Comparison of ENCODE assay signal across 27 mouse cellular contexts in the genomic region with DNA sequence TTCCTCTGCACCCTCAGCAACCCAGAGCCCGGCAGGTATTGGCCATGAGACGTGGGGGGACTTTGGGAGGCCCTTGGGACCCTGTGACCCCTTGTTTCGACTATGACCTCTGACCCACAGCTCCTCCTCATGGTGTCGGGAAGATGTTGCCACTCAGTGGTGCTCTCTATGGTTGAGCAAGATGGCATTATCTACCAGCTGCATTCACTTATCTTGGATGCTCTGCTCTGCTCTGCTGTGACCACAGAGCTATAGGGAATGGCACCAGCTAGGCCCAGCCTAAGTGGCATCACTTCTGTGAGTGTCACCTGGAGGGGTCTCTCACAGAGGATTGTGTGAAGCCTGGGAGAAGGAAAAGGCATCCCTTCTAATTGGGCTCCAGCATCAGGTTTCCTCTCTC. TPM values are rescaled to one million over a fixed set of nuclear protein-coding genes. Genes with fewer than 3 reads are reported as not detected.
DNase-seq lines count a peak whose midpoint lies in the region; ATAC-seq lines count a peak whose summit lies in the region.
"Had no signal": no experiment of that assay in that cellular context is flagged by ENCODE, and none has a peak within 500 bp of the region (broad histone marks: within the 10 kb centered on the region; RNA-seq: fewer than 3 reads in every experiment).

No protein-coding gene starts in this region.

- H3K27ac ChIP-seq in midbrain, embryonic 11.5 days (ENCODE audit: low read depth, low read length): no peak overlapping the region
- H3K27ac ChIP-seq in midbrain, embryonic 16.5 days (ENCODE audit: low read length): no peak overlapping the region
- no peak overlapping the region for H3K27ac ChIP-seq in liver, embryonic 11.5 days (ENCODE audit: low read depth, low read length)
- H3K27ac ChIP-seq: embryonic facial prominence, embryonic 12.5 days; heart, embryonic 10.5 days had no signal

- no peak overlapping the region for H3K9ac ChIP-seq in midbrain, embryonic 11.5 days (ENCODE audit: low read length)
- H3K9ac ChIP-seq in midbrain, embryonic 16.5 days (ENCODE audit: low read depth, low read length): no peak overlapping the region
- H3K9ac ChIP-seq in liver, embryonic 11.5 days (ENCODE audit: low read depth, low read length): no peak overlapping the region
- H3K9ac ChIP-seq: embryonic facial prominence, embryonic 12.5 days; forebrain, postnatal 0 days had no signal

- no peak for ATAC-seq in midbrain, embryonic 11.5 days (ENCODE audit: low FRiP score)
- no peak for ATAC-seq in midbrain, embryonic 16.5 days
- peak; percentile 69 for ATAC-seq in liver, embryonic 11.5 days (replicated peaks; ENCODE audit: low FRiP score)
- ATAC-seq in megakaryocyte progenitor cell, adult 5-6 weeks (replicated peaks; ENCODE audit: poor library complexity): peak; percentile 70
- ATAC-seq: forebrain, postnatal 0 days had no signal

- no peaks in the 10 kb centered on the region for H3K4me1 ChIP-seq in midbrain, embryonic 11.5 days (ENCODE audit: control insufficient read depth, insufficient read depth, low read length)
- no peaks in the 10 kb centered on the region for H3K4me1 ChIP-seq in midbrain, embryonic 16.5 days (ENCODE audit: control insufficient read depth, insufficient read depth, low read length)
- peaks cover 6% of the 10 kb centered on the region; the same call in 1 of the 2 replicates for H3K4me1 ChIP-seq in liver, embryonic 11.5 days (replicated peaks; ENCODE audit: control insufficient read depth, insufficient read depth, low read length)
- H3K4me1 ChIP-seq: embryonic facial prominence, embryonic 12.5 days had no signal

- no peaks in the 10 kb centered on the region for H3K9me3 ChIP-seq in midbrain, embryonic 11.5 days (ENCODE audit: control insufficient read depth, low read length)
- H3K9me3 ChIP-seq in midbrain, embryonic 16.5 days (replicated peaks; ENCODE audit: control insufficient read depth, low read length, poor library complexity, severe bottlenecking): no peaks in the 10 kb centered on the region
- no peaks in the 10 kb centered on the region for H3K9me3 ChIP-seq in liver, embryonic 11.5 days (ENCODE audit: control insufficient read depth, low read length)
- H3K9me3 ChIP-seq: embryonic facial prominence, embryonic 12.5 days; heart, embryonic 10.5 days had no signal

- H3K36me3 ChIP-seq in midbrain, embryonic 11.5 days (ENCODE audit: control insufficient read depth, insufficient read depth, low read length): no peaks in the 10 kb centered on the region
- no peaks in the 10 kb centered on the region for H3K36me3 ChIP-seq in midbrain, embryonic 16.5 days (ENCODE audit: control insufficient read depth, insufficient read depth, low read length)
- H3K36me3 ChIP-seq in liver, embryonic 11.5 days (ENCODE audit: control insufficient read depth, insufficient read depth, low read length): no peaks in the 10 kb centered on the region
- H3K36me3 ChIP-seq: embryonic facial prominence, embryonic 12.5 days; heart, embryonic 10.5 days had no signal

- no peaks in the 10 kb centered on the region for H3K27me3 ChIP-seq in midbrain, embryonic 11.5 days (ENCODE audit: control insufficient read depth, insufficient read depth, low read length)
- H3K27me3 ChIP-seq in midbrain, embryonic 16.5 days (ENCODE audit: control insufficient read depth, insufficient read depth, low read depth, low read length): no peaks in the 10 kb centered on the region
- no peaks in the 10 kb centered on the region for H3K27me3 ChIP-seq in liver, embryonic 11.5 days (replicated peaks; ENCODE audit: control insufficient read depth, insufficient read depth, low read length)
- H3K27me3 ChIP-seq: CH12.LX; embryonic facial prominence, embryonic 12.5 days had no signal

- WGBS in midbrain, embryonic 11.5 days: 74% methylated on average over 4 of the region's 4 CpGs
- 78% methylated on average over 4 of the region's 4 CpGs for WGBS in midbrain, embryonic 16.5 days
- WGBS in liver, embryonic 11.5 days: 70% methylated on average over 4 of the region's 4 CpGs

- no peak overlapping the region for H3K4me2 ChIP-seq in midbrain, embryonic 11.5 days
- H3K4me2 ChIP-seq in midbrain, embryonic 16.5 days (ENCODE audit: low read length): no peak overlapping the region
- H3K4me2 ChIP-seq in liver, embryonic 11.5 days: peak overlapping the region; percentile 31
- H3K4me2 ChIP-seq: embryonic facial prominence, embryonic 12.5 days had no signal

- peak; percentile 68 for DNase-seq in midbrain, embryonic 11.5 days (ENCODE audit: low spot score, missing footprints)
- peak; percentile 41 for DNase-seq in c-Kit-positive CD71-positive TER-119-positive erythroid progenitor cells, embryonic 14.5 days (ENCODE audit: low spot score)
- no peak for DNase-seq in liver, embryonic 11.5 days (ENCODE audit: low spot score)
- DNase-seq in cerebellum, adult 8-10 months: no peak
- DNase-seq in MN1 (ENCODE audit: low spot score): no peak
- DNase-seq: cerebellum, adult 9-11 months; forebrain, postnatal 0 days; gastrocnemius, postnatal 36 days; kidney, adult 9 months; lung, adult 2 months; lung, postnatal 36 days; midbrain, embryonic 14.5 days; right cerebral cortex, postnatal 14 days had no signal

- no peak overlapping the region for H3K4me3 ChIP-seq in midbrain, embryonic 11.5 days (ENCODE audit: low read depth, low read length)
- no peak overlapping the region for H3K4me3 ChIP-seq in midbrain, embryonic 16.5 days (ENCODE audit: low read depth, low read length)
- H3K4me3 ChIP-seq in liver, embryonic 11.5 days (ENCODE audit: low read depth, low read length): no peak overlapping the region
- H3K4me3 ChIP-seq: embryonic facial prominence, embryonic 12.5 days; heart, embryonic 10.5 days; myocyte had no signal

RNA-seq across cellular contexts. Expression of a gene that starts 53.6 kb away (rescaled TPM):
- polyA plus RNA-seq in midbrain, embryonic 11.5 days (2014; fragmentation: Nextera tagmentation; extraction: Ambion mirVana): 2.2 and 2.5 TPM in 2 replicates
- 4.0 and 5.0 TPM in 2 replicates for polyA plus RNA-seq in midbrain, embryonic 16.5 days (2015; fragmentation: Nextera tagmentation; extraction: Ambion mirVana)
- polyA plus RNA-seq in liver, embryonic 11.5 days (2014; fragmentation: Nextera tagmentation; extraction: Ambion mirVana): 3.2 and 3.5 TPM in 2 replicates
- total RNA-seq in megakaryocyte progenitor cell, adult 5-6 weeks (2015): 0.39 and 0.59 TPM in 2 replicates
- total RNA-seq in megakaryocyte progenitor cell, adult 5-6 weeks (2017): 0.64 and 1.4 TPM in 2 replicates

RNA-seq across cellular contexts. Expression of a gene that starts 56.7 kb away (rescaled TPM):
- not detected in 2 replicates for polyA plus RNA-seq in midbrain, embryonic 11.5 days (2014; fragmentation: Nextera tagmentation; extraction: Ambion mirVana)
- polyA plus RNA-seq in midbrain, embryonic 16.5 days (2015; fragmentation: Nextera tagmentation; extraction: Ambion mirVana): not detected in 2 replicates
- polyA plus RNA-seq in liver, embryonic 11.5 days (2014; fragmentation: Nextera tagmentation; extraction: Ambion mirVana): not detected in 2 replicates
- not detected in 2 replicates for total RNA-seq in megakaryocyte progenitor cell, adult 5-6 weeks (2015)
- total RNA-seq in megakaryocyte progenitor cell, adult 5-6 weeks (2017): not detected in 2 replicates
- total RNA-seq: adrenal gland, postnatal 4 days; forebrain, postnatal 0 days; layer of hippocampus, postnatal 10 days had no signal
- polyA plus RNA-seq: embryonic facial prominence, embryonic 12.5 days; forebrain, postnatal 0 days; heart, embryonic 10.5 days; heart, postnatal 0 days; hindbrain, embryonic 11.5 days; limb, embryonic 11.5 days; midbrain, embryonic 14.5 days; neural tube, embryonic 14.5 days; urinary bladder, adult 2 months had no signal

RNA-seq across cellular contexts. Expression of a gene that starts 58.9 kb away (rescaled TPM):
- polyA plus RNA-seq in midbrain, embryonic 11.5 days (2014; fragmentation: Nextera tagmentation; extraction: Ambion mirVana): not detected in 2 replicates
- polyA plus RNA-seq in midbrain, embryonic 16.5 days (2015; fragmentation: Nextera tagmentation; extraction: Ambion mirVana): not detected in 2 replicates
- polyA plus RNA-seq in liver, embryonic 11.5 days (2014; fragmentation: Nextera tagmentation; extraction: Ambion mirVana): not detected in 2 replicates
- not detected in 2 replicates for total RNA-seq in megakaryocyte progenitor cell, adult 5-6 weeks (2015)
- not detected in 2 replicates for total RNA-seq in megakaryocyte progenitor cell, adult 5-6 weeks (2017)
- total RNA-seq: adrenal gland, postnatal 4 days; CH12.LX; forebrain, postnatal 0 days; gastrocnemius, postnatal 36 days; layer of hippocampus, postnatal 10 days had no signal
- polyA plus RNA-seq: embryonic facial prominence, embryonic 12.5 days; forebrain, postnatal 0 days; heart, embryonic 10.5 days; heart, postnatal 0 days; hindbrain, embryonic 11.5 days; large intestine, adult 2 months; limb, embryonic 11.5 days; lung, adult 2 months; midbrain, embryonic 14.5 days; myocyte; neural tube, embryonic 14.5 days; urinary bladder, adult 2 months had no signal

Comparison
In these comparisons a context has a peak if more than half of its experiments do, and no peak if none do; other contexts are left out.
1. ATAC-seq: peak in liver, embryonic 11.5 days (single experiment) and megakaryocyte progenitor cell, adult 5-6 weeks (single experiment); none in midbrain, embryonic 11.5 days (single experiment) and midbrain, embryonic 16.5 days (single experiment).
2. DNase-seq: peak in midbrain, embryonic 11.5 days (single experiment) and c-Kit-positive CD71-positive TER-119-positive erythroid progenitor cells, embryonic 14.5 days (single experiment); none in liver, embryonic 11.5 days (single experiment), cerebellum, adult 8-10 months (single experiment) and MN1 (single experiment).